Mouse (Mus musculus): ENCODE measurements around the gene Camsap3.
"Not testable (repeated sequence)": the region's sequence is repeated elsewhere in the genome, so short reads cannot be mapped to it uniquely, and the experiment has no call there.

The Camsap3 gene

DNA sequence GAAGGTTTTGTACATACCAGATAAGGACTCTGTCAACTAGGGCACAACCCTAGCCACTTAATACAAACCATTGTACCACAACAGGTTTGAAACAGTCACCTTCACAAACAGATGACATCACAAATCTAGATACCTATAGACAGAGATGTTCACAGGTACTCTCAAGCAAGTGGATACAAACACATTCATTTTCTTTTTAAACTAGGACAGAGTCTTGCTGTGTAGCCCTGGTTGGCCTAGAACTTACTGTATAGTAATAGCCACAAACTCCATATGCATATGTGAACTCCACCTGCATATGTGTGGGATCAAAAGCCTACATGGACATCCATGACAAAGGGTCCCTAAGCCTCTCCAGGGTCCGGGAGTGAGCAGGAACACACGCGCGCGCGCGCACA lies at the start of gene Camsap3:
TSS of gene Camsap3 (plus strand) at position 301 of the 398 bp plus-strand sequence.
- DNase-seq (ENCODE audit: low read depth, low spot score): no peak

DNA sequence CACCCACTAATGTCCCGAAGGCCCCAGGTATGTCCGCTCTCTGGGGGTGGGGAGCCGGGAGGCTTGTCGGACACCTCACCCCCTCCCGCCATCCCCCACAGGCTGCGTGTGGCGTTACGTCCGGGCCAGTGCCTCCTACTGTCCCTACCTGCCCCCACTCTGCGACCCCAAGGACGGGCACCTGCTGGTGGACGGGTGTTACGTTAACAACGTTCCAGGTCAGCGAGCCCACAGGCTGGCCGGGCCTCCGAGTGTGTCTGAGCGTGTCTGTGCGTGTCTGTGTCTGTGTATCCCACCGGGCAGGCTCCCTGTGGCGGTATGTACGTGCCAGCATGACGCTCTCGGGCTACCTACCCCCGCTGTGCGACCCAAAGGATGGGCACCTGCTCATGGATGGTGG lies 49.4 kb upstream of the Camsap3 start:
- no peak for DNase-seq (ENCODE audit: low read depth, low spot score)

GRCm38 (mm10) chr8:3539146-3539545 lies 47.9 kb upstream of the Camsap3 start:
- DNase-seq (ENCODE audit: low read depth, low spot score): no peak

DNA sequence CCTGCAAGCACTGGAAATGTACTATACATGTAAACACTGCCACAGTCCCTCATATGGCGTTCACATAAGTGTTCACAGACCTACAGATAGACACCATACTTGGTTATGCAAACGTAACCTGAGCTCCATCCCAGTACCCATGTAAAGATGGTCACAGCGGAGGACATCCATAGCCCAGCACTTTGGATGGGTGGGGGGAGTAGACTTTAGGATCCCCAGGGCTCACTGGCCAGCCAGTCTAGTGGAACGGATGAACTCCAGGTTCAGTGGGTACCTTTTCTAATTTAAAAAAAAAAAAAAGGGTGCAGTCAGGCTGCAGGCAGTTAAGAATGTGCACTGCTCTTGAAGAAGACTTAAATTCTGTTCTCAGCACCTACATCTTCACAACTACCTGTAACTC lies 47.0 kb upstream of the Camsap3 start:
- DNase-seq (ENCODE audit: low read depth, low spot score): no peak

- no peak for DNase-seq (ENCODE audit: low read depth, low spot score)
Measured at GRCm38 (mm10) chr8:3546511-3546910, 40.6 kb upstream of the Camsap3 start.

DNA sequence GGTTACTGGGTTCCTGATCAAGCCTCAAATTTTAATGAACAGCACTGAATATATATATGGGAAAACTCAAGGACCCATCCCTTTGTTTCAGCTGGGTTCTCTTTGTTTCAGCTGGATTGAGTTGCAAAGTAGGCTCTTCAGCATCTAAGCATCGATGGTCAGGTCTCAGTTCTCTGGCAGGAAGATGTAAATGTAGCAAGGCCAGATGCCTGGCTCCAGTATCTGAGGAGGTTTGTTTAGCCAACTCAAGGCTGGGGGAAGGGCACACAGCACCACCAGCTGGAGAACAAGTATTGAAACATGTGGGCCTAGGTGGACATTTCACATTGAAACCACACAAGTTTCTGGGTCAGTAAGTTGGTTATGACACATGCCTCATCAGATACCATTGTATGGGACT lies 34.9 kb upstream of the Camsap3 start:
- no peak for DNase-seq (ENCODE audit: low read depth, low spot score)

DNA sequence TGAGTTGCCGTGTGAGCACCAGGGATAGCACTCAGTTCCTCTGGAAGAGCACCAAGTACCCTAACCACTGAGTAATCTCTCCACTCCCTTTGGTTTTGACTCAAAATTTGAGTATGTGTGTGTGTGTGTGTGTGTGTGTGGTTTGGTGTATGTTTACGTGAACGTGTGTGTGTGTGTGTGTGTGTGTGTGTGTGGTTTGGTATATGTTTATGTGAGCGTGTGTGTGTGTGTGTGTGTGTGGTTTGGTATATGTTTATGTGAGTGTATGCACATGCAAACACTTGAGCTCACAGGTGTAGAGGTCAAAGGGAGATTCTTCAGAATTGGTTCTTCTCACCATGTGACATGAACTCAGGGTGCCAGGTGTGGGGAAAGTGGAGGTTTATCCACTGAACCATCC lies 31.0 kb upstream of the Camsap3 start:
- DNase-seq (ENCODE audit: low read depth, low spot score): no peak

- DNase-seq (ENCODE audit: low read depth, low spot score): no peak
Measured at GRCm38 (mm10) chr8:3567641-3568371, 19.3 kb upstream of the Camsap3 start, which contains the start of gene C330021F23Rik. TSS of gene C330021F23Rik (plus strand) at chr8:3567990.

DNA sequence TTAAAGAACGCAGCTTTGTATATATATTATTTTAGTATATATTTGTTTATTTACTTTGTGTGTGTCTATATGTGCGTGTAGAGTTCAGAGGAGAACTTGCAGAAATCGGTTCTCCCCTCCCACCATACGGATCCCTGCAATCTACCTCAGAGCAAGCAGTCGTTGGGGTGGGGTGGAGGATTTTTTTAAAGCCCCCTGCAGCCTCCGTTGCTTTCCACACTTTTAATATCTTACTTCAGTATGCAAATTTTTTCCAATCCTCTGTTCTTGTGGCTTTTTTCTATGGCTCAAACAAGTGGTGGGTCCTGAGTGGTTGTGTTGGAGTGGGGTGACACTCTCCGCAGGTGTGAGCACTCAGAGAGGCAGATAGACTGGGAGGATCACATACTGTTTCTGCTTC lies 18.7 kb upstream of the Camsap3 start:
- DNase-seq (ENCODE audit: low read depth, low spot score): no peak

- no peak for DNase-seq (ENCODE audit: low read depth, low spot score)
Measured at GRCm38 (mm10) chr8:3569784-3570183, 17.3 kb upstream of the Camsap3 start.

GRCm38 (mm10) chr8:3574546-3574945 lies 12.5 kb upstream of the Camsap3 start:
- no peak for DNase-seq (ENCODE audit: low read depth, low spot score)

DNA sequence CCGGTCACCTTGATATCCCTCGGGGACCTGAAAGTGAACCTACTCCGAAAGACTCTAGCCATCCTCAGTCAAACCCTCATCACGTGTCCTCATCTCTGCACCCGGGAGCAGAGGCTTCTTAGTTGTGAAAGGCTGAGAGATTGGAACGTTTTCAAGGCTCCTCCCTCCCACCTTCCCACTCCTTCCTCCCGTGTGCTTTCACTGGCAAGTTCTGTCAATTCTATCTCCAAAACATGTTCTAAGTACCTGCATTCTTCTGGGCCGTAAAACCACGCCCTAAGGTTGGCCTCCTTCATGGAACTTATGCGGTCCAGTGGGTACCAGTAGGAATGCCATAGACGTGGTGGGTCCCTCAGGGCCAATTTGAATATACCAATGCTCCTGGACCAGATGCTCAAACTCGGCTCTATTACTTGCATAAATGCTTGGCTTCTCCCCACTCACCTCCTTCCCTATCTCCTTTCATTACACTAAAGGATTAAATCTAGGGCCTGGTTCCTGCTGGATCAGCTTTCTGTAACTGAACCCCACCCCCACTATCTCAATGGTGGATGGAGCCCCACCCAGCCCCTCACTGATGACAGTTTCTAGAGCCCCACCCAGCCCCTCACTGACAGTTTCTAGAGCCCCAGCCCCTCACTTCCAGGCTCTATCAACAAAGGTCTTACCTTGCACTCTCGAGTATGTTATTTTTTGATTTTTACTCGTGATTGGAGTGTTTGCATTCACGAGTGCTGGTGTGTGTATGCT lies 10.7 kb upstream of the Camsap3 start:
- DNase-seq (ENCODE audit: low read depth, low spot score): no peak

- DNase-seq (ENCODE audit: low read depth, low spot score): no peak
Measured at GRCm38 (mm10) chr8:3579390-3580364, 7.4 kb upstream of the Camsap3 start.

GRCm38 (mm10) chr8:3581961-3582360 lies 5.1 kb upstream of the Camsap3 start:
- not testable (repeated sequence) for DNase-seq (ENCODE audit: low read depth, low spot score)

- no peak for DNase-seq (ENCODE audit: low read depth, low spot score)
Measured at GRCm38 (mm10) chr8:3586452-3586851, 641 bp upstream of the Camsap3 start.

GRCm38 (mm10) chr8:3587391-3588257 lies 531 bp downstream of the Camsap3 start:
- DNase-seq (ENCODE audit: low read depth, low spot score): no peak

DNA sequence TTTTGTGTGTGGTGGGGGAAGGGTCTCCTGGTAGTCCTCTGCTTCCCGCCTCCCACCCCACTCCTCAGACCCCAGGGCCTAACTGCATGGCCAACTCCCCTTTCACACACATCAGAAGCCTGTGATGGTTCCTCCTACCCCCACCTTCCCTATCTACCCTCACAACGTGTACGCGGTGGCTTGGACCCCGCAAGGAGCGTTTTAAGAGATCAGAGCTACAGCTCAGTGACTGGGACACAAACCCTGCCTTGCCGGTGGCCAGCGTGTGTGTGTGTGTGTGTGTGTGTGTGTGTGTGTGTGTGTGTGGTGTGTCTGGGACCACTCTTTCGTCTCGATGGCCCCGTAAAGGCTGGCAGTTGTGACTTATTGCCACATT lies 1.2 kb downstream of the Camsap3 start:
- no peak for DNase-seq (ENCODE audit: low read depth, low spot score)

- DNase-seq (ENCODE audit: low read depth, low spot score): no peak
Measured at GRCm38 (mm10) chr8:3593470-3593869, 6.4 kb downstream of the Camsap3 start.

DNA sequence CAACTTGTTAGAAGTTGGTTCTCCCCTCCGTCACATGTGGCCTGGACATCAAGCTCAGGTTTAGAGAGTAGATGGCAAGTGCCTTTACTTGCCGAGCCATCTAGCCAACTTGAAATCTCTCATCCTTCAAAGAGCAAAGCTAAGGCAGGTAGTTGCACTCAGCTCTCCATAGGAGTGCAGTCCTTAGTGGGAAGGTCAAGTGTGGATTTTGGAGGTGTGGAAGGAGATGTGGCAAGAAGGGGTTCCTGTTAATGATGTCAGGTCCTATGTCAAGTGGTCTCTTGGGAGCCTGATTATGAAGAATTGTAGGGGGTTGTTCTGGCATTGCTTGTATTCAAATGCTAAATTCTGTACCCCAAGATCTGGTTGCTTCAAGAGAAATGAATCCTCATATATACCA lies 7.4 kb downstream of the Camsap3 start:
- DNase-seq (ENCODE audit: low read depth, low spot score): no peak

GRCm38 (mm10) chr8:3598054-3598453 lies 11.0 kb downstream of the Camsap3 start:
- no peak for DNase-seq (ENCODE audit: low read depth, low spot score)

GRCm38 (mm10) chr8:3599219-3599618 lies 12.1 kb downstream of the Camsap3 start:
- no peak for DNase-seq (ENCODE audit: low read depth, low spot score)

Measured in skeletal muscle tissue, adult 2 months (tissue).